Mouse (Mus musculus) gastrocnemius, postnatal 10 days (tissue): ENCODE results near the gene Apol7a. TPM values are rescaled to one million over a fixed set of nuclear protein-coding genes. Genes with fewer than 3 reads are reported as not detected.

Experiments used
- DNase-seq: peaks from one replicate; pipeline ENCODE4 v3.0.0; 2021; ENCODE audit warnings: mixed read lengths
- total RNA-seq, 2 experiments: library from RNA; stranded (reverse); gene quantifications; 2 replicates each; pipeline ENCODE4 v1.2.3; 2021

Gene Apol7a
- total RNA-seq, 2 experiments from 2014 or later, result 0.14 to 0.29 TPM

DNA sequence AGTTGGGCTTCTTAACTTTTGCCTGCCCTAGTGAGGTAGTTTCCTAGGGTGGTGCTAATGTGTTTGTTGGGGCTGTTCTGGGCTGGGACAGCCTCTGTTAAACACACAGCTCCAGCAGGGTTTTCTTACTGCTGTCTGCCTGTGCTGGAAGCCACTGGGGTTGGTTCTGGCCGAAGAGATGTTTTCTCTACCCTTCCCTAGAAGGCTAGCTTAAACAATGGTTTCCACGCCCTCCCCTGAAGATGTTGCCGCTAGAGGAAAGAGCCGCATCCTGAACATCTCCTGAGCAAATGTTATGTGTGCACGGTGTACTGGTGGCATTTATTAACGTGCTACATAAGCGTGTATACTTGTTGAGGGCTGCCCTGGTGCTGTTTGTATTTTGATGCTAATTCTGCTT lies 50.8 kb downstream of the Apol7a start:
- no peak for DNase-seq

- DNase-seq, result no peak
Measured at GRCm38 (mm10) chr15:77344127-77345125, 54.5 kb downstream of the Apol7a start.

- peak; percentile 87 for DNase-seq
Measured at GRCm38 (mm10) chr15:77343527-77344091, 55.3 kb downstream of the Apol7a start.

GRCm38 (mm10) chr15:77342962-77343526 lies 55.9 kb downstream of the Apol7a start:
- DNase-seq, result no peak

- no peak for DNase-seq
Measured at GRCm38 (mm10) chr15:77342005-77342404, 56.9 kb downstream of the Apol7a start.

- DNase-seq, result no peak
Measured at GRCm38 (mm10) chr15:77340581-77340980, 58.3 kb downstream of the Apol7a start.

- DNase-seq, result no peak
Measured at GRCm38 (mm10) chr15:77338924-77339429, 59.9 kb downstream of the Apol7a start.

DNA sequence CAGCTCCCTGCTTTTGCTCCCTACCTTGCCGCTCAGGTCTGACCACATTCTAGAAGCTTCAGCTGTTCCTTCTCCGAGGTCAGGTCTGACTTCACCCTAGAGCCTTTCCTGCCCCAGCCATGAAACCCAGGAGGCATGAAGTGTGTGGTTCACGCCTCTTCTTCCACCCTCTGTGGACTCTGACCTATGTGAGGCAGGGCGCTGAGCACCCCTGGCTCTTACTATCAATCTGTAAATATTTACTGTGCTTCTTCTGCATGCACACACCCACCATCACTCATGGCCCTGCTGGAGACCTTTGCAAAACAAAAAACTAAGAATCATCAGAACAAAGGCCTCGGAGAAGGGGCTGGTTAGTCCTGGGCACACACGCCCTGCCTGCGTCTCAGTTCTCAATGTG lies 60.5 kb downstream of the Apol7a start:
- DNase-seq, result no peak

Other genes starting within 250 kb of the Apol7a start
- 100 to 1,000 TPM; 219 to 240 TPM for gene Rbfox2, start 92.1 kb downstream of the Apol7a start, total RNA-seq
- gene Apol9a, start 12.0 kb upstream of the Apol7a start, total RNA-seq, result not detected
- gene Apol7b, start 48.4 kb upstream of the Apol7a start, total RNA-seq, result 1 to 10 TPM in 1 of 2 experiments, under 1 TPM in 1; 0.52 to 1.7 TPM
- gene Apol10a, start 77.9 kb upstream of the Apol7a start, total RNA-seq, result not detected
- not detected for gene Apol11a, start 109.2 kb upstream of the Apol7a start, total RNA-seq
- under 1 TPM in 1 of 2 experiments, not detected in 1; 0.12 TPM for gene Apol7c, start 134.2 kb upstream of the Apol7a start, total RNA-seq
- gene 1700025B11Rik, start 162.8 kb upstream of the Apol7a start, total RNA-seq, result not detected
- gene Apol10b, start 197.0 kb upstream of the Apol7a start, total RNA-seq, result under 1 TPM in 1 of 2 experiments, not detected in 1; 0.32 TPM
- not detected for gene Gm36245, start 200.1 kb upstream of the Apol7a start, total RNA-seq
- gene Apol11b, start 244.2 kb upstream of the Apol7a start, total RNA-seq, result under 1 TPM in 1 of 2 experiments, not detected in 1; 0.18 TPM